Mouse (Mus musculus): ENCODE data around the gene Rgl2.

DNA sequence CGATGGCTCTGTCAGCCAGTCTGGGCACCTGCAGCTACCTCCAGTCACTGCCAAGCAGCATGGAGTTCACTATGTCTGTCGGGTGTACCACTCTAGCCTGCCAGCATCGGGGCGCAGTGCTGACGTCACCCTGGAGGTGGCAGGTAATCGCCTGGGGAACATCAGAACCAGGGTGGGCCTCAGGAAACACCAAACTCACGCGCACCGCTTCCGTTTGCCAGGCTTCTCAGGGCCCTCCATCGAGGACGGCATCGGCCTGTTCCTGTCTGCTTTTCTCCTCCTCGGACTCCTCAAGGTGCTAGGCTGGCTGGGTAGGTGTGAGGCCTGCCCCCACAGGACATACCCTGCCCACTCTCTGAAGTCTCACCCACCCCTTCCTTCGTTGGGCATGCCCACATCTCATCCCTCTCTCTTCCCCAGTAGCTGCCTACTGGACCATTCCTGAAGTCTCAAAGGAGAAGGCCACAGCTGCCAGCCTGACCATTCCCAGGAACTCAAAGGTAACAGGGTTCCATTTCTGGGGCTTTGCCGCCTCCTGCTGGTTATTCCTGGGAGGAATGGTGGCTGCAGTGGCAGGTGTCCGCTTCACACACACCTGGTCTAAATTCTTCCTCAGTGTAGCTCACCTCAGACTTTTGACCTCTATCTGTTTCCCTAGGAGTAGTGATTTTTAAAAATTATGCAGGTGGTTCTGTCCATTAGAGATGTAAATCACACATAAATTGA lies 3.0 kb upstream of the Rgl2 start:
- TF ChIP-seq CTCF (IDR thresholded peaks at IDR 0.05; ENCODE audit: insufficient read depth, low read length) = peak; percentile 36; the same call in 1 of the 2 replicates
- TF ChIP-seq POLR2A (IDR thresholded peaks at IDR 0.05; ENCODE audit: borderline replicate concordance, extremely low read depth, low read depth, low read length) = no peak; the same call in 1 of the 2 replicates
